Mouse (Mus musculus): ENCODE results near the gene Vmn1r199. TPM values are rescaled to one million over a fixed set of nuclear protein-coding genes. Genes with fewer than 3 reads are reported as not detected.

The Vmn1r199 gene
- polyA plus RNA-seq, 1 experiment from 2014 or later = not detected

Other genes starting within 250 kb of the Vmn1r199 start
- gene Vmn1r191, start 195.8 kb upstream of the Vmn1r199 start, polyA plus RNA-seq (2015; fragmentation: Nextera tagmentation; extraction: Ambion mirVana) = not detected in 2 replicates
- gene Vmn1r192, start 188.7 kb upstream of the Vmn1r199 start, polyA plus RNA-seq (2015; fragmentation: Nextera tagmentation; extraction: Ambion mirVana) = not detected in 2 replicates
- not detected in 2 replicates for gene Vmn1r193, start 156.7 kb upstream of the Vmn1r199 start, polyA plus RNA-seq (2015; fragmentation: Nextera tagmentation; extraction: Ambion mirVana)
- not detected in 2 replicates for gene Vmn1r194, start 135.6 kb upstream of the Vmn1r199 start, polyA plus RNA-seq (2015; fragmentation: Nextera tagmentation; extraction: Ambion mirVana)
- not detected in 2 replicates for gene Vmn1r195, start 109.3 kb upstream of the Vmn1r199 start, polyA plus RNA-seq (2015; fragmentation: Nextera tagmentation; extraction: Ambion mirVana)
- not detected in 2 replicates for gene Vmn1r196, start 89.9 kb upstream of the Vmn1r199 start, polyA plus RNA-seq (2015; fragmentation: Nextera tagmentation; extraction: Ambion mirVana)
- gene Vmn1r197, start 55.2 kb upstream of the Vmn1r199 start, polyA plus RNA-seq (2015; fragmentation: Nextera tagmentation; extraction: Ambion mirVana) = not detected in 2 replicates
- gene Vmn1r198, start 29.5 kb upstream of the Vmn1r199 start, polyA plus RNA-seq (2015; fragmentation: Nextera tagmentation; extraction: Ambion mirVana) = not detected in 2 replicates
- not detected in 2 replicates for gene Vmn1r200, start 10.6 kb downstream of the Vmn1r199 start, polyA plus RNA-seq (2015; fragmentation: Nextera tagmentation; extraction: Ambion mirVana)
- gene Vmn1r201, start 92.1 kb downstream of the Vmn1r199 start, polyA plus RNA-seq (2015; fragmentation: Nextera tagmentation; extraction: Ambion mirVana) = not detected in 2 replicates
- gene Vmn1r202, start 125.6 kb downstream of the Vmn1r199 start, polyA plus RNA-seq (2015; fragmentation: Nextera tagmentation; extraction: Ambion mirVana) = not detected in 2 replicates
- gene Vmn1r203, start 138.3 kb downstream of the Vmn1r199 start, polyA plus RNA-seq (2015; fragmentation: Nextera tagmentation; extraction: Ambion mirVana) = not detected in 2 replicates
- gene Vmn1r204, start 173.4 kb downstream of the Vmn1r199 start, polyA plus RNA-seq (2015; fragmentation: Nextera tagmentation; extraction: Ambion mirVana) = not detected in 2 replicates
- not detected in 2 replicates for gene Vmn1r205, start 213.2 kb downstream of the Vmn1r199 start, polyA plus RNA-seq (2015; fragmentation: Nextera tagmentation; extraction: Ambion mirVana)
- not detected in 2 replicates for gene Vmn1r206, start 244.4 kb downstream of the Vmn1r199 start, polyA plus RNA-seq (2015; fragmentation: Nextera tagmentation; extraction: Ambion mirVana)